Mouse (Mus musculus) right cerebral cortex, postnatal 36 days (tissue): ENCODE results near the gene 9130213A22Rik.

ENCODE experiments used
- DNase-seq, 2 experiments: peaks; one replicate each; pipeline ENCODE4 v3.0.0; 2022; ENCODE audit warnings: low spot score in 2 of 2, mixed read lengths in 1 of 2

Gene 9130213A22Rik

DNA sequence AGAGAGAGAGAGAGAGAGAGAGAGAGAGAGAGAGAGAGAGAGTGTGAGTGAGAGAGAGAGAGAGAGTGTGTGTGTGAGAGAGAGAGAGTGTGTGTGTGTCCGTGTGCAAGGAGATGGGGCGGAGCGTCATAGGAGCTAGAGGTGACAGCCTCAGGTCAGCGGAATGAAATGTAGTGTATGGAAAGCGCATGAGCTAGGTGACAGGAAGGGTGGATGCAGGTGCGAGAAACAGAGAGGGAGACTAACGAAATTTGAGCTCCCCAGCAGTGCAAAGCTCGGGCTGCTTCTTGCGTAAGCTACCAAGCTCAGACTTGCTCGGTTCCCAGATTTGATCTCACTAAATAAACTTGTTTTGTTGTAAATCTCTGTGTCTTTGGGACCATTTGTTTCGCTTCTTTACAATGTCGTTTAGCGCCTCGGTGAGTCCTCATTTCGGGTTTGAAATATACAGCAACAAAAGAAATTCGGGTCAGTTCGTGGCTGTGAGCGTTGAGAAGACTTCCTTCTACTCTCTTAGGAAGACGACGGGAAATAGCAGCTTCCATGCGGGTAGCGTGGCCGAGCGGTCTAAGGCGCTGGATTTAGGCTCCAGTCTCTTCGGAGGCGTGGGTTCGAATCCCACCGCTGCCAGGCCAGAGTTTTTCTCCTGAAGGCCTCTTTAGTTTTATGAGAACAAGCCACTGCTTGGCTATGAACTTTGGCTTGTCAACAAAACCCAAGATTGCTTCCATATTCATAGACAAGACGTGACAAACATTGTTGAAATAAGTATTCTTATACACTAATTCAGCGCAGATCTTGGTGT lies 1.5 kb upstream of the 9130213A22Rik start:
- DNase-seq, result peak; percentile 90 to 91

GRCm38 (mm10) chr11:69123056-69123692 lies 785 bp upstream of the 9130213A22Rik start:
- DNase-seq, result peak; percentile 90 to 91

DNA sequence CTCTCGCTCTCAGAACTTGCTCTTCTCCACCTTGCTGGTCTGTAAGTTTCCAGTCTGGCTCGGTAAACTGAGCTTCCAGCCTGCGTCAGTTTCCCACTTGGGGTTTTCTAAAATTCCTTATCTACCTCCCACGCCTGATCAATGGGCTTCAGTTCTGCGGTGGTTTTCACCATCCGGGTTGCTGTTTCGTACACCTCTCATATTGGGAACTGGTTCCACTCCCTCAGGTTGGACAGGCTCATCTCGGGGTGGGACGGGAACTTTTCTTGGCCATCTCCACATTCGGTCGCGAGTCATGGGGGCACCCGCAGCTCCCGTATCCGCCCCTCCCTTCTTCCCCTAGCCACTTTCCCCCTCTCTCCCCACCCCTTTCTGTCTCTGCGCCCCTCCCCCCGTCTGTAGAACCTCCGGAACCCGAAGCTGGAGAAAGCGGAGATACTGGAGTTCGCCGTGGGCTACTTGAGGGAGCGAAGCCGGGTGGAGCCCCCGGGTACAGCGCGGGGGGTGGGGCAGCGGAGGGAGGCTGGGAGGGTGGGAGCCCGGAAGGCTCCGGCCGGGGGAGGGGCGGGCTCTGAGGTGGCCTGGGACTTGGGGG lies 551 bp downstream of the 9130213A22Rik start:
- DNase-seq, result no peak

DNA sequence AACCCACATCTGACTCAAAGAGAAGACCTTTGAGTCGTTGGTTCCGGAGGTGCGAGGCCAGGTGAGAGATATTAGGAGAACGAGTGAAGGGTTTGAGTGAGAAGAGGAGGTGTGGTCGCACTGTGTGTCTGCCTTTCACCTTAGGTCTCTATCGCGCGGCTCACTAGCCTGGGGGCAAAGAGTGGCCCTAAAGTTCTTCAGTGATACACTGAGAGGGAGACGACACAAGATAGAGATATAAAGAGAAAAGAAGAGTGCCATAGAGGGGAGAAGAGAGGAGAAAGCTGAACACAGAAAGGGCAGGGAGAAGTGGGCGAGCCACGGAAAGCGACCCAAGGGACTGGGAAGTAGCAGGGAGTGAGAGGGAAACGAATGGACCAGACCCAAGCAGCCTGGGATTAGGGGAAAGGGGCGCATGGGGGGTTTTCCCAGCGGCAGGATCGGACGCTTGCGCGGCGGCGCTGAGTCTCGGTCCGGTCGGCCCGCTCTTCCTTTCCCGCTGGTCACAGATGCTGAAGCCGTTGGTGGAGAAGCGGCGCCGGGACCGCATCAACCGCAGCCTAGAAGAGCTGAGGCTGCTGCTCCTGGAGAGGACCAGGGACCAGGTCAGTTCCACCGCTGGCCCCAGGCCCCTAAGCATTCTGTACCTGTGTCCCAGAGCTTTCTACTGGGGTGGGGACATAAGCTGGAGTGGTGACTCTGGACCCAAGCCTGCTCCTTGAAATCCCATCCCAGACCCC lies 1.2 kb downstream of the 9130213A22Rik start:
- no peak for DNase-seq

- DNase-seq, result no peak
Observed at GRCm38 (mm10) chr11:69120221-69121000, 2.0 kb downstream of the 9130213A22Rik start, which contains the start of gene Hes7. Gene Hes7 (plus strand): TSS chr11:69120404.

- no peak for DNase-seq
Observed at GRCm38 (mm10) chr11:69119446-69120155, 2.8 kb downstream of the 9130213A22Rik start.

DNA sequence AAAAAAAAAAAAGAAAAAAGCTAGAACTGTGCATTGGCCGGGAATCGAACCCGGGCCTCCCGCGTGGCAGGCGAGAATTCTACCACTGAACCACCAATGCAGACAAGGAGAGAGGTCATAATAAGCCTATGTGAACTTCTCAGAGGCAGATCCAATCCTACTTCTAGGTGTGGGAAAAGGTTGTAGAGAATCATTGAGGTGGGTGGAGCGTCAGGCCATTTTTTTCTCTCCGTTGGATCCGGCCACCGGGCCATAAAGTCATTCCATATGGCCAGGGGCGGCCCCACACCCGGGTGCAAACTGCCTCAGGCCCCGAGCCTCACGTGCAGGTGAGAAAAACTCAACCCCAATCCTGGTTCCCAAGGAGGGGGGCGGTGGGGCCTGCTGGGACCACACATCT lies 3.6 kb downstream of the 9130213A22Rik start:
- DNase-seq, result peak in 1 of 2 experiments; percentile 66

- DNase-seq, result no peak
Observed at GRCm38 (mm10) chr11:69117737-69118695, 4.4 kb downstream of the 9130213A22Rik start.

DNA sequence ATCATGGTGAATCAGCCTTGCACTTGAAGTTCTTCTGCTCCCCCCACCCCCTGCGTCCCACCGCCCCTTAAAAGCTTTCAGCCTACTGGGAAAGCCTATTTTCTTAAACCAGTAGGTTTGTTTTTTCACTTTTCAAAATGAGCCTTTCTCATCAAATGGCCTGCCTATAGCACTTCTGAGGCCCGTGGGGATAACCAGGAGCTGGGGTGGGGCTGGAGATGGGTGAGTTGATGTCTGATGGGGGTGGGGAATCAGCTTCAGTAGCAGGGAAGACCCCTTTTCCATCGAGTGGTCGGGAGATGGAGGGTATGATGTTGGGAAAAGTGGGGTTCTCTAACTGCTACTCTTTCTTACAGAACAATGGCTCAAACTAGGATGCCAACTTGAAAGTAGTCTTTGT lies 5.5 kb downstream of the 9130213A22Rik start:
- no peak for DNase-seq

DNA sequence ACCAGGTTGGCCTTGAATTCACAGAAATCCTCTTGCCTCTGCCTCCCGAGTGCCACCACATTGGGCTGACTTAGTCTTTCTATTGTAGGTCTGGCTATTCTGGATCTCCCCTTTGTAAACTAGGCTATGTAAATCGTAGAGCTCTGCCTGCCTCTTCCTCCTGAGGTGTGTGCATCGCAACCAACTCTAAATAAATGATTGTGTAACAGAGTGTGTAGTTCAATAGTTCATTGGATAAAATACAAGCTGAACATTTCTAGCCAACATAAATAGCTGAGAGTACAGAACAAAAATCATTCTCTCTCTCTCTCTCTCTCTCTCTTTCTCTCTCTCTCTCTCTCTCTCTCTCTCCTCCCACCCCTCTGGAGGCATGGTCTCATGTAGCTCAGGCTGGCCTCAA lies 7.8 kb downstream of the 9130213A22Rik start:
- no peak for DNase-seq

DNA sequence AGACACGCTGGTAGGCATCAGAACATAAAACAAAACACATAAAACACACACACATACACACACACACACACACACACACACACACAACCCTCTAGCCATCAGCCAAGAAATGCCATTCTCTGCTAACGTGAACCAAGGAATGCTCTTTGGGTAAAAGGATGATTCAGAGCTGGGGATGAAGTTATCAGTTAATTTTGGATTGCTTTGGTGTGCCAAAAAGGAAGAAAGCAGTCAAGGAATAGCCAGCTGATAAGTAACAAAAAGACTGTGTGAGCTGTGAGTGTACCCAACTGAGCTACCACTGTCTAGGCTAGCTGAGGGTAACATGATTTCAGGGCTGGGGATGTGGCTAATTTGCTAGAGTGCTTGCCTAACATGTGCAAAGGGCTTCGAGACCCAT lies 8.4 kb downstream of the 9130213A22Rik start:
- DNase-seq, result no peak

- no peak for DNase-seq
Observed at GRCm38 (mm10) chr11:69111865-69112264, 10.5 kb downstream of the 9130213A22Rik start.

DNA sequence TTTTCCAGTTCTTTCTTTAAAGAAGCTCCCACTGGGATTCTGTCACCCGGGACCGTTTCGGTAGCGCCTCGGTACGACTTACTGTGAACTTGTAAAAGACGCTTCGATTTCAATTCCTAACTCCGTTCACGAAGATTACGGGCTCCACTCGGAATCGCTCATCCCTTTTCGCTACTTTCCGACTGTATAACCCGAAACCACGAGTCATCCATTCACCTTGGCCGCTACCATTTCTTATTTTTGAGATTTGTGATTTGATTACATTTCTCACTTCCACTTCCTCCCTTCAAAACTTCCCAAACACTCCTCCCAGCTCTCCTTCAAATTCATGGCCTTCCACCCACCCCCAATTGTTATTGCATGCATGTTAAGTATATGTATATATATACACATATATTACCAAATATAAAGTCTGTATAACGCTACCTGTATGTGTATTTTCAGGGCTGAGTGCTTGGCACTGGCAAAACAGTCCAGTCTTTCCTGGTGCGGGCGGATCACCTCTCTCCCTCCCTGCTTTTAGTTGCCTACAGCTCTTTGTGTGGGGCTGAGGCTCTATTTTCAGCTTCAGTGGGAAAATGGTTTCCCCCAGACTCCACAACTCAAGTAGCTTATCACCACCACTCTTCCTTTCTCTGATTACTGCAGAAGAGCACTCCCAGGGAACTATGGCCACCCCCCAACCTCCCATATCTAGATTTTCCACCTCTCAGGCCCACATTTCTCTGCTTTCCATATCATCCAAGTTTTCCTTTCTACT lies 11.2 kb downstream of the 9130213A22Rik start:
- DNase-seq, result no peak

DNA sequence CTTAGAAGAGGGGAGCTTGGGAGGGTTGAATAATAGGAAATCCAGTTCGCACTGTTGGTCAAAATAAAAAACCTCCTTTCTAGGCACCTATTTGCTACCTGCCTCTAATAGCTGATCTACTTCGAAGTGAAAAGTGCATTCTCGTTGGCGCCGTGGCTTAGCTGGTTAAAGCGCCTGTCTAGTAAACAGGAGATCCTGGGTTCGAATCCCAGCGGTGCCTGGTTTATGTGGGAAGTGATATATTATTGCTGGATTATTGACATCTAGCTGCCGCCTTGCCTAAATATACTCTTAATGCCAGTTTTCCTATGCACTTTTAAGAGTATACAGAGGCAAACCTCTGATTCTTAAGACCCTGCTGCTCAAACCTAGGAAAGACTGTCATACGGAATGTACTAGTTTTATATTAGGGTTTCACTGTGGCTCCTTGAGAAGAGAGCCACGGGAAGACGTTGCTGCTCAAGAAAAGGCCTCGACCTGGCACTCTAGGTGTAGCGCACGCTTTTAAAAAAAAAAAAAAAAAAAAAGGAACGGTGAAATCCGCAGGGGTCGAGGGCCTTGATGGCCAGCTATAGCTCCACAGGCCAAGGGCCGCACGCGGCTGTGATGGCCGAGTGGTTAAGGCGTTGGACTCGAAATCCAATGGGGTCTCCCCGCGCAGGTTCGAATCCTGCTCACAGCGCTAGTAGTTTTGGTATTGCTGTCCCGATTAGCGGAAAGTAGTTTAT lies 11.9 kb downstream of the 9130213A22Rik start:
- peak; percentile 76 to 80 for DNase-seq

- no peak for DNase-seq
Observed at GRCm38 (mm10) chr11:69109032-69109900, 13.1 kb downstream of the 9130213A22Rik start.

GRCm38 (mm10) chr11:69108223-69108622 lies 14.2 kb downstream of the 9130213A22Rik start:
- no peak for DNase-seq

- no peak for DNase-seq
Observed at GRCm38 (mm10) chr11:69107676-69108075, 14.7 kb downstream of the 9130213A22Rik start.
